Mouse (Mus musculus) common myeloid progenitor, adult 5-6 weeks (primary cell): Measurements from ENCODE around the gene Igdcc3. TPM values are rescaled to one million over a fixed set of nuclear protein-coding genes. Genes with fewer than 3 reads are reported as not detected.

ENCODE experiments used
- ATAC-seq: replicated peaks from 2 replicates; pipeline ENCODE4 v1.8.0; 2016; ENCODE audit warnings: low read depth, mild to moderate bottlenecking, moderate TSS enrichment, inconsistent platforms; ENCODE audit not compliant: poor library complexity, severe bottlenecking
- total RNA-seq: library from RNA; stranded (forward); fragments of 200-1000, 187-1606 nt; gene quantifications from 2 replicates; pipeline ENCODE4 v1.2.3, GENCODE M21; 2017

Gene Igdcc3
- total RNA-seq, 1 experiment from 2014 or later, result not detected

DNA sequence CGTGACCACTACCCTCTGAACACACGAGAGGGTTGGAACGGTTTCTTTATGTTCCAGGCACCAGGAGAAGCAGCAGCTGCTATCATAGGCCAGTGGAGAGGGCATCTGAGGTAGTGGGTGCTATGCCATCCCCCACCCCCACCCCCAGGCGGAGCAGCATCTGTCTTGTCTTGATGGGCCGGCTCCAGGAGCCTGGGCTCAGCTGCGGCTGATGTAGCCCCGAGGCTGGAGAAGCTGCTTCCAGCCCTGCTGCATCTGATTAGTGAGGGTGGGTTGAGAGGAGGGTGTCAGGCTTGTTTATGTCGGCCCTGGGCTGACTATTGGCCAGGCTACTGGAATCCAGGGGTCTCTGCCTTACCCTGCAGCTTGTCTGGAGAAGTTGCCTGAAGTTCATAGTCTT lies 90.3 kb downstream of the Igdcc3 start:
- no peak for ATAC-seq

DNA sequence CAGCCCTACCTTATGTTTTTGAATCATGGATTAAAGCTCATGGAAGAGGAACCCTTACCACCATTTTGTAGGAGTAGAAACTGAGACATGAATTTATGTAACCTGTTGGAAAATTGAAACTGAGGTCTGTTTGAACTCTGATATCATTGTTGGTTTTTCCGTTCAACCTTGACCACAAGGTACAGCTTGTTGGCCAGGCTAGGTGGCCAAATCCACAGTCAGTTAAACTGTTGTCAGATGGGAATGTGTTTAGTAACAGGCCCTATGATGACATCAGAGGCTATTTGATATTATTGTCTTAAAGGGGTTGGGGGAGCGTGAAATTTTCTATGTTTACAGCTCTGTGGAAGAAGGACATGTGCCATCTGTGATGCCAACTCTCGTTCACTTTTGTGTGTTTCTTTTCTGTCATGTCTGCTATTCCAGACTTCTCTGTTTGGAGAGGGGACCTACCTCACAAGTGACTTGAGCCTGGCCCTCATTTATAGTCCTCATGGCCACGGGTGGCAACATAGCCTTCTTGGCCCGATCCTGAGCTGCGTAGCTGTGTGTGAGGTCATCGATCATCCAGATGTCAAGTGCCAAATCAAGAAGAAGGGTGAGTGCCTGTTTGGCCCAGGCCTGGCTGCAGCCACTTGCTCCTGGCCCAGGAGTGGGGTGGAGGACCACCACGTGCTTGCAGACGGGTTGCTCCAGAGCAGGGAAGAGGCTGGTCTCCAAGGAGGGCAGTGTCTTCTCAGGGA lies 92.4 kb downstream of the Igdcc3 start:
- no peak for ATAC-seq

DNA sequence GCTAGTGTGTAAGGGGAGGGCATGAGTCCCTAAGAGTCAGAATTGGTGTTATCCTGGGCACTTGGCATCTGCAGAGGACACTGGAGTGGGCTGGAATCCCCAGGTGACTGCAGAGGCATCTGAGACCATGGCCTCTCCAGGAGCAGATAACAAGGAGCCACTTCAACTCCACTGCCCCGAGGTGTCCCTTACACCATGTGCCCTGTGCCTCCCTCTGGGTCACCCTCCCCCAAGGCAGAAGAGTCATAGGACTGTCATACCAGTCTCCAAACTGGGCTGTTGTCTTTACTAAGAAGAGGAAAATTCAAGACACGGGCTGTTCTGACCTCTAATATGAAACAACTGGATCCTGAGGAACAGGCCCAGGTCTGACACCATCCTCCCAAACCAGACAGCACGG lies 93.7 kb downstream of the Igdcc3 start:
- ATAC-seq, result no peak

Other genes with a start within 250 kb of the Igdcc3 start
- gene Slc24a1, start 189.6 kb upstream of the Igdcc3 start, total RNA-seq, result 0.18 TPM in 1 of 2 replicates, not detected in the other
- 30.4 and 37.1 TPM in 2 replicates for gene Ints14, start 180.3 kb upstream of the Igdcc3 start, total RNA-seq
- gene Hacd3, start 119.5 kb upstream of the Igdcc3 start, total RNA-seq, result 53.3 and 55.0 TPM in 2 replicates
- 88.1 and 91.0 TPM in 2 replicates for gene Dpp8, start 108.8 kb upstream of the Igdcc3 start, total RNA-seq
- 0.15 and 0.41 TPM in 2 replicates for gene Igdcc4, start 39.7 kb upstream of the Igdcc3 start, total RNA-seq
- 2.0 and 3.1 TPM in 2 replicates for gene Parp16, start 54.2 kb downstream of the Igdcc3 start, total RNA-seq
- 0.14 TPM in 1 of 2 replicates, not detected in the other for gene Cilp, start 124.0 kb downstream of the Igdcc3 start, total RNA-seq
- 50.2 and 53.4 TPM in 2 replicates for gene Clpx, start 153.1 kb downstream of the Igdcc3 start, total RNA-seq
- gene Pdcd7, start 204.9 kb downstream of the Igdcc3 start, total RNA-seq, result 24.3 and 29.0 TPM in 2 replicates
- gene Ubap1l, start 219.9 kb downstream of the Igdcc3 start, total RNA-seq, result not detected in 2 replicates